Mouse (Mus musculus) liver, postnatal 0 days (tissue): Measurements from ENCODE around the gene Timp3. TPM values are rescaled to one million over a fixed set of nuclear protein-coding genes. Genes with fewer than 3 reads are reported as not detected.

Source experiments
- ATAC-seq: fragments of 200-750 bp; cut with Nextera tagmentation; 2 replicates; pipeline ENCODE4 v1.8.0; 2017; ENCODE audit warnings: mild to moderate bottlenecking, moderate library complexity
- DNase-seq: peaks from one replicate; pipeline ENCODE4 v3.0.0-alpha.2; 2016
- H3K27ac ChIP-seq: fragments of 300-500 bp; sonication (generic); 2 replicates; pipeline ENCODE4 v1.5.1; 2014; ENCODE audit warnings: antibody characterized with exemption, moderate library complexity, mild to moderate bottlenecking, low read depth
- H3K27me3 ChIP-seq: fragments of 300-500 bp; sonication (generic); 2 replicates; pipeline ENCODE4 v1.6.1; 2014; ENCODE audit warnings: low read length, control low read depth, mixed read lengths; ENCODE audit not compliant: insufficient read depth
- H3K36me3 ChIP-seq: fragments of 300-500 bp; sonication (generic); replicated peaks from 2 replicates; pipeline ENCODE4 v1.6.1; 2014; ENCODE audit warnings: mild to moderate bottlenecking, control low read depth, low read length, moderate library complexity, mixed read lengths; ENCODE audit not compliant: insufficient read depth
- H3K4me1 ChIP-seq: fragments of 300-500 bp; sonication (generic); 2 replicates; pipeline ENCODE4 v1.6.1; 2014; ENCODE audit warnings: antibody characterized with exemption, mild to moderate bottlenecking, control low read depth; ENCODE audit not compliant: insufficient read depth
- H3K4me2 ChIP-seq: fragments of 300-500 bp; sonication (generic); 2 replicates; pipeline ENCODE4 v1.6.1; 2014; ENCODE audit warnings: low read depth, mild to moderate bottlenecking, low read length, moderate library complexity, mixed read lengths
- H3K4me3 ChIP-seq: fragments of 300-500 bp; sonication (generic); 2 replicates; pipeline ENCODE4 v1.5.1; 2014; ENCODE audit warnings: low read depth, low read length
- H3K9ac ChIP-seq: fragments of 300-500 bp; sonication (generic); replicated peaks from 2 replicates; pipeline ENCODE4 v1.6.1; 2014; ENCODE audit warnings: mild to moderate bottlenecking, moderate library complexity
- H3K9me3 ChIP-seq: fragments of 300-500 bp; sonication (generic); 2 replicates; pipeline ENCODE4 v1.6.1; 2016; ENCODE audit warnings: mild to moderate bottlenecking, control low read depth, low read length, mixed read lengths
- CTCF ChIP-seq: sonication (generic); IDR thresholded peaks from 2 replicates; pipeline ENCODE4 v1.5.1; 2016; ENCODE audit warnings: antibody characterized with exemption, low read depth
- EP300 ChIP-seq: IDR thresholded peaks from 2 replicates; pipeline ENCODE4 v1.6.1; 2016; ENCODE audit warnings: antibody characterized with exemption, low read depth, mild to moderate bottlenecking
- WGBS: fragments of 180-500 bp; shearing (Covaris S2); extraction: QIAGEN DNeasy Blood & Tissue Kit; methylation state at CpG from one replicate; pipeline ENCODE4 v1.1.7; 2014; ENCODE audit not compliant: insufficient replicate concordance; 5-methylcytosine and 5-hydroxymethylcytosine counted together
- polyA plus RNA-seq: library from polyadenylated mRNA; unstranded; fragments of >200 nt; fragmentation: Nextera tagmentation; extraction: Ambion mirVana; gene quantifications from 2 replicates; pipeline ENCODE4 v1.2.1, GENCODE M21; 2015

Timp3 gene
- polyA plus RNA-seq, 1 experiment from 2014 or later, result 7.9 TPM

DNA sequence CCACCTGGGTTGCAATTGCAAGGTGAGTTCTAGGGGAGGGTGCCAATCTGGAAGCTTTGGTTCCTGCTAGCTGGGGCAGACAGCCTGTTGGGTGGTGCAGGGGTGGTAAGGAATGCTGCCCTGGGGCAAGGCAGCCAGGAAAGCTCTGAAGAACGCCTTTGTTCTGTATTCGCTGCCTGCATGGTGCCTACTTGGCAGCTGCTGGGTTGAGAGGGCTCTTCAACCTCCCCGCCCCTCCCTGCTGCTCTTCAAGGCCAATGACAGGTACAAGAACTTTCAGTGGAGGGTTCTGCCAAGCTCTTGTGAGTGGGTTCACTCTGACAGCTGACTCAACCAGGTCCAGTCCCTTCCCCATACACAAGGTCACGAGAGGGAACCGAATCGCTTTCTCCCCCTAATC is 44.5 kb downstream of the Timp3 start:
- no peak overlapping the region for H3K4me2 ChIP-seq
- H3K27ac ChIP-seq, result no peak overlapping the region
- H3K9me3 ChIP-seq, result no peaks in the 10 kb centered on the region
- no peak for DNase-seq
- H3K9ac ChIP-seq, result no peak overlapping the region
- WGBS, result 87% methylated on average over 6 of the region's 6 CpGs
- peaks cover 30% of the 10 kb centered on the region for H3K4me1 ChIP-seq
- H3K27me3 ChIP-seq, result no peaks in the 10 kb centered on the region
- no peak overlapping the region for H3K4me3 ChIP-seq
- H3K36me3 ChIP-seq, result no peaks in the 10 kb centered on the region
- ATAC-seq, result no peak
- TF ChIP-seq EP300 (no peak), CTCF (no peak)

DNA sequence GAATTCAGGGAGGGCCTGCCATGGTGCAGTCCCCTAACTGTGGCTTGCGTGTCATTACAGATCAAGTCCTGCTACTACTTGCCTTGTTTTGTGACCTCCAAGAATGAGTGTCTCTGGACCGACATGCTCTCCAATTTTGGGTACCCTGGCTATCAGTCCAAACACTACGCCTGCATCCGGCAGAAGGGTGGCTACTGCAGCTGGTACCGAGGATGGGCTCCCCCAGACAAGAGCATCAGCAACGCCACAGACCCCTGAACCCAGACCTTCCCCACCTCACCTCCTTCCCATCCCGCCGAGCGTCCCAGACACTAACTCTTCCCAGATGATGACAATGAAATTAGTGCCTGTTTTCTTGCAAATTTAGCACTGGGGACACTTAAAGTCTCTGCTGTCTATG is 45.5 kb downstream of the Timp3 start:
- TF ChIP-seq EP300, result no peak
- no peak for TF ChIP-seq CTCF
- H3K9me3 ChIP-seq, result no peaks in the 10 kb centered on the region
- no peak overlapping the region for H3K9ac ChIP-seq
- no peak overlapping the region for H3K4me3 ChIP-seq
- H3K36me3 ChIP-seq, result no peaks in the 10 kb centered on the region
- WGBS, result 88% methylated on average over 9 of the region's 9 CpGs
- H3K27ac ChIP-seq, result no peak overlapping the region
- no peak overlapping the region for H3K4me2 ChIP-seq
- no peaks in the 10 kb centered on the region for H3K27me3 ChIP-seq
- DNase-seq (no peak), ATAC-seq (no peak)
- peaks cover 21% of the 10 kb centered on the region for H3K4me1 ChIP-seq

DNA sequence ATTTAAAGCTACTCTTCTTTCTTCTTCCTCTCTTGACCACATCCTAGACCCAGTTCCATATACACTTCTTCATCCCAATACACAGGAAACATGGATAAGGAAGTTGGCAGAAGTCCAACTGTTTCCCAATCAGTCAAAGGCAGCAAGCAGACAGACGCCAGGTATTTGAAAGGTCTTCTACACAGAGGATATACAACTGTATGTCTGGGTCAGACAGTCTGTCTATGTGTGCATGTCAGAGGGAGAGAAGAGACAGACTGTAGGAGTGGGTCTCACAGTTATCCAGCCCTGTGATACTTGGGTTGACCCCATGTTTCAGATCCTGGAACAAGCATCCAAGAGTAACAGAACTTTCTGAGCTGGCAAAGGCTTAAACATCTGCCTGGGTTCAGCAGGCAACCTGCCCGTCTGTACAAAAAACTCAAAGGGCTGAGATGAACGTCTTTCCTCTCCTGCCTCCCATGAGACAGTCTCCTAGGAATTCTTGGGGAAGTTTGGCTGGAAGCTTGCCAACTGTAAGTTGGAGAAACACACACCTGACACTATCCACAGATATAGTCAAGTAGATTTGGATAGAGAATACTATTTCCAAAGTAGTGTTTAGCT is 46.2 kb downstream of the Timp3 start:
- WGBS, result 51% methylated on average over 3 of the region's 3 CpGs
- 0 out of 2 replicates have a peak overlapping the region, but pooled peaks have one; percentile 23 for H3K27ac ChIP-seq
- no peak for ATAC-seq

DNA sequence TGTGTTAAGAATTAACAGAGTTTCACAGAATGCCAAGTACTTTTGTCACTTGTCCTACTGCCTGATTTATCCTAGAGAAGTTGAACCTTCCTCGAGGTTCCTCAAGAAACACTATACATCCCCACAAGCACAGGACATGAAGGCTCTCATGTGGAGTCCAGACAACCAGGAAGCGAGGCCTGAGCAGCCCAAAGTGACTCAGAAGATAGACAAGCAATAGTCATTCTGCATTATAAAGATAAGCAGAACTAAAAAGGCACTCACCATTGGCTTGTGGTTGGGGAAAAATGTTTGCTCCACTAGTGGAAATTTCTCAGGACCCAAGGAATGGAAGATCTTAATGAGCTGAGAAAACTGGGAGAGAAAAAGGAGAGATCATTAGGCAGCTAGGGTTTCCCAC is 51.1 kb downstream of the Timp3 start:
- TF ChIP-seq EP300 (peak; percentile 28; the same call in 1 of the 2 replicates), CTCF (no peak)
- no peak for DNase-seq
- ATAC-seq, result 0 out of 2 replicates have a peak, but pooled peaks have one; percentile 48
- 48% methylated on average over 2 of the region's 2 CpGs for WGBS
- no peaks in the 10 kb centered on the region for H3K27me3 ChIP-seq
- H3K9ac ChIP-seq, result no peak overlapping the region
- 0 out of 2 replicates have a peak, but pooled peaks cover 3% of the 10 kb centered on the region for H3K4me1 ChIP-seq
- no peak overlapping the region for H3K4me3 ChIP-seq
- H3K4me2 ChIP-seq, result no peak overlapping the region
- no peaks in the 10 kb centered on the region for H3K36me3 ChIP-seq
- H3K9me3 ChIP-seq, result no peaks in the 10 kb centered on the region
- no peak overlapping the region for H3K27ac ChIP-seq

More for the DNA sequence above, 46.2 kb downstream of the Timp3 start:
- Histone ChIP-seq H3K4me2 (no peak overlapping the region), H3K9me3 (no peaks in the 10 kb centered on the region), H3K36me3 (no peaks in the 10 kb centered on the region), H3K4me3 (no peak overlapping the region), H3K27me3 (no peaks in the 10 kb centered on the region), H3K4me1 (peaks cover 16% of the 10 kb centered on the region), H3K9ac (no peak overlapping the region)
- TF ChIP-seq EP300, result no peak
- TF ChIP-seq CTCF, result no peak
- DNase-seq, result peak; percentile 28

DNA sequence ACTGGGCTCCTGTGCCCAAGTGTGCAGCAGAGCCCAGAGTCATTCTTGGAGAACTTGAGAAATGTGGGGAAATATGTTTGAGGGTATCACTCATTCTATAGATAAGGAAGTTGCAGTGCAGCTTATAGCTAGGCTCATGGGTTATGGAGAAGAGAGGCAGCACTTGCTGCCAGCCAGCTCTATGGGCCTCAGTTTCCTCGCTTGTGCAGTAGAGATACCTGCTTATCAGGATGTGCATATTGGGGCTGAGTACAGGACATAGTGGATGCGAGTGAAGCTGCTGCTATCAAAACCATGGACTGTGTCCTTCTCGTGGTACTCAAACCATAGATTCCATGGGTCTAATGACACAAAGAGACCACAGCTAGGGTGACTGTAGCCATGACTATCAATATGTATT is 52.3 kb downstream of the Timp3 start:
- Histone ChIP-seq H3K4me3 (no peak overlapping the region), H3K36me3 (no peaks in the 10 kb centered on the region), H3K4me1 (0 out of 2 replicates have a peak, but pooled peaks cover 3% of the 10 kb centered on the region), H3K4me2 (no peak overlapping the region), H3K27me3 (no peaks in the 10 kb centered on the region), H3K9me3 (no peaks in the 10 kb centered on the region), H3K27ac (no peak overlapping the region), H3K9ac (no peak overlapping the region)
- 57% methylated on average over 3 of the region's 3 CpGs for WGBS
- ATAC-seq, result peak; percentile 61
- DNase-seq, result no peak
- TF ChIP-seq CTCF (no peak), EP300 (peak; percentile 76; the same call in 1 of the 2 replicates)

DNA sequence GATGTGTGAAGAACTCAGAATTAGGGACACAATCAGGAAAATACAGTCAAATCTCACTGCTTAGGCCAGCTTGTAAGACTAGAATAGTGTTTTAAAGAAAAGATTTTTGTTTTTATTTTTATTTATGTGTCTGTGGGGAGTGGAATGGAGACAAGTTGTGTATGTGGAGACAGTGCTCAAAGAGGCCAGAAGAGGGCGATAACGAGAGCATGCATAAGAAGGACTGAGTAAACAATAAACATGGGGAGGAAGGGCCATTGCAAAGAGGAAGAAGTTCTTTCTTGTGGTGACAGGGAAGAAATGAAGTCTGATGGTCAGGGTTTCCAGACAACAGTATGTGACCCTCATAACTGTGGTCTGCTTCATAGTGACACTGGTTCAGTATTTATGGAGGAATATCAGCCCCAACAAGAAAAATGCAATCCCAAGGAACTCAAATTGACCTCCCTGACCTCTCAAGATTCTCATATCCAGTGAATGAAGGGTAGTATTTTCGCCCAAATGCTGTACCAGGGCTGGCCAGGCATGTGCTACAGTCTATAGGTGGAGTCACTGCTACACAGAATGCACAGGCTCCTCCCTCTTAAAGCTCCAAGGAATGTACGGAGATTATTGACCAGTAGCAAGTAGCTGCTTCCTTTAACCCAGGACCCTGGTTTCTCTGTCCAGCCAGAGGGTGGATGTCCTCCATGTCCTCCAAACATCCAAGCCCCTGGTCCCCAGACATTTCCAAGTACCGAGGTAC is 56.8 kb downstream of the Timp3 start:
- DNase-seq (no peak), ATAC-seq (peak; percentile 61; the same call in 1 of the 2 replicates)
- Histone ChIP-seq H3K4me1 (0 out of 2 replicates have a peak, but pooled peaks cover 3% of the 10 kb centered on the region), H3K27me3 (no peaks in the 10 kb centered on the region), H3K4me3 (no peak overlapping the region), H3K36me3 (no peaks in the 10 kb centered on the region), H3K9ac (no peak overlapping the region), H3K27ac (no peak overlapping the region), H3K9me3 (no peaks in the 10 kb centered on the region), H3K4me2 (no peak overlapping the region)
- TF ChIP-seq CTCF (peak; percentile 81), EP300 (no peak)
- 50% methylated on average over 5 of the region's 5 CpGs for WGBS
